In the genomic region with DNA sequence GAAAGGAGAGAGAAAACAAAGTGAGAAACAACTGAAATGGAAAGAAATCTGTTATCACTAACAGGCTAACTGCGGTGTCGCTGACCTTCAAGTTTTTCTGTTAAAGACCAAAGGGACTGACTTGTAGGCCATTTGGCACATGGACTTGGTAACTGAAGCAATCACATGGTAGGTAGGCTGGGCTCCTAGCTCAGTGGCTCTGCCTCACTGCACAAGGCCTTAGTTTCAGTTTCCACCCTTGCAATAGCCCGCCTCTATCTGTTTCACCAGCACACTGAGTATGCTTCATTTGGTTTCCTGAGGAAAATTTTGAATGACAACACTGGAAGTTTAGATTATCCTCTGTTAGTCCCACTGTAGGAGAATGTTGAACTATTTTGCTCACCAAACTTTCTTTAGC, we compare ENCODE assay signal across 21 mouse cellular contexts.
"Had no signal": no experiment of that assay in that cellular context is flagged by ENCODE, and none has a peak within 500 bp of the region (broad histone marks: within the 10 kb centered on the region; RNA-seq: fewer than 3 reads in every experiment).

No protein-coding gene starts in this region.

- H3K27ac ChIP-seq: kidney, postnatal 0 days; layer of hippocampus, adult 2 months; left cerebral cortex, adult 2 months; limb, embryonic 12.5 days; limb, embryonic 15.5 days; liver, embryonic 13.5 days; midbrain, embryonic 12.5 days; midbrain, embryonic 15.5 days; neural tube, embryonic 12.5 days; neural tube, embryonic 15.5 days had no signal

- H3K27me3 ChIP-seq: limb, embryonic 12.5 days; limb, embryonic 15.5 days; liver, embryonic 13.5 days; midbrain, embryonic 12.5 days; midbrain, embryonic 15.5 days; neural tube, embryonic 12.5 days; neural tube, embryonic 15.5 days had no signal

- H3K4me3 ChIP-seq: layer of hippocampus, adult 2 months; left cerebral cortex, adult 2 months; limb, embryonic 12.5 days; limb, embryonic 15.5 days; liver, embryonic 13.5 days; midbrain, embryonic 12.5 days; midbrain, embryonic 15.5 days; neural tube, embryonic 12.5 days; neural tube, embryonic 15.5 days had no signal

- ATAC-seq: midbrain, embryonic 15.5 days had no signal

- H3K9ac ChIP-seq: limb, embryonic 12.5 days; limb, embryonic 15.5 days; liver, embryonic 13.5 days; midbrain, embryonic 12.5 days; midbrain, embryonic 15.5 days; neural tube, embryonic 12.5 days; neural tube, embryonic 15.5 days had no signal

- H3K9me3 ChIP-seq: limb, embryonic 12.5 days; limb, embryonic 15.5 days; liver, embryonic 13.5 days; midbrain, embryonic 12.5 days; midbrain, embryonic 15.5 days; neural tube, embryonic 12.5 days; neural tube, embryonic 15.5 days had no signal

- H3K4me2 ChIP-seq: limb, embryonic 12.5 days; limb, embryonic 15.5 days; liver, embryonic 13.5 days; midbrain, embryonic 12.5 days; midbrain, embryonic 15.5 days; neural tube, embryonic 12.5 days; neural tube, embryonic 15.5 days had no signal

- H3K4me1 ChIP-seq: limb, embryonic 12.5 days; limb, embryonic 15.5 days; liver, embryonic 13.5 days; midbrain, embryonic 12.5 days; midbrain, embryonic 15.5 days; neural tube, embryonic 12.5 days; neural tube, embryonic 15.5 days had no signal

- H3K36me3 ChIP-seq: limb, embryonic 12.5 days; limb, embryonic 15.5 days; liver, embryonic 13.5 days had no signal

- DNase-seq: kidney, adult 2 months; kidney, postnatal 25 days; layer of hippocampus, postnatal 36 days; liver, embryonic 13.5 days; lung, adult 2 months; lung, postnatal 14 days; lung, postnatal 4 days; retina, postnatal 1 day; right cerebral cortex, postnatal 25 days; spleen, adult 18-20 months; thymus, adult 18-20 months; thymus, postnatal 36 days had no signal
